Mouse (Mus musculus) layer of hippocampus, adult 2 months (tissue): ENCODE measurements at regions not wholly inside any gene's neighbourhood (a gene's known extent, or its start where the extent isn't known, plus 50 kb on each side); places are given as distances from the start of the nearest gene placed in this dataset.
"Not testable (repeated sequence)": the region's sequence is repeated elsewhere in the genome, so short reads cannot be mapped to it uniquely, and the experiment has no call there.

Experiments used
- DNase-seq, 2 experiments: peaks; one replicate each; pipeline ENCODE4 v3.0.0; 2022; ENCODE audit warnings: low spot score in 2 of 2
- H3K27ac ChIP-seq: fragments of 200-600 bp; 2 replicates; pipeline ENCODE4 v1.8.1; 2022
- H3K4me3 ChIP-seq: fragments of 200-600 bp; 2 replicates; pipeline ENCODE4 v1.8.1; 2022; ENCODE audit warnings: mild to moderate bottlenecking
- CTCF ChIP-seq: fragments of 200-600 bp; conservative IDR thresholded peaks from 2 replicates; pipeline ENCODE4 v1.8.1; 2022; ENCODE audit warnings: antibody characterized with exemption, mild to moderate bottlenecking, moderate library complexity

- no peak for TF ChIP-seq CTCF
- DNase-seq = no peak
- no peak overlapping the region for H3K4me3 ChIP-seq
- H3K27ac ChIP-seq = no peak overlapping the region
Observed at GRCm38 (mm10) chr12:63805458-63805857, 669.0 kb downstream of the Fscb start.

GRCm38 (mm10) chr12:63804008-63804407 is 670.5 kb downstream of the Fscb start:
- no peak for DNase-seq
- TF ChIP-seq CTCF = no peak
- no peak overlapping the region for H3K4me3 ChIP-seq
- no peak overlapping the region for H3K27ac ChIP-seq

- peak in 1 of 2 experiments; percentile 1 for DNase-seq
- peak overlapping the region; percentile 28; the same call in 1 of the 2 replicates for H3K27ac ChIP-seq
- no peak for TF ChIP-seq CTCF
- H3K4me3 ChIP-seq = no peak overlapping the region
Observed at GRCm38 (mm10) chr12:63791667-63792066, 682.8 kb downstream of the Fscb start.

- H3K4me3 ChIP-seq = no peak overlapping the region
- H3K27ac ChIP-seq = no peak overlapping the region
- no peak for DNase-seq
- TF ChIP-seq CTCF = no peak
Observed at GRCm38 (mm10) chr12:63777874-63778273, 696.6 kb downstream of the Fscb start.

- H3K4me3 ChIP-seq, H3K27ac ChIP-seq, DNase-seq: not testable (repeated sequence)
- TF ChIP-seq CTCF = 0 out of 2 replicates have a peak, but pooled peaks have one; percentile 4
Observed at GRCm38 (mm10) chr12:63761073-63761472, 713.4 kb downstream of the Fscb start.
